Mouse (Mus musculus) gastrocnemius, postnatal 10 days (tissue): ENCODE data around the gene Nav2. TPM values are rescaled to one million over a fixed set of nuclear protein-coding genes. Genes with fewer than 3 reads are reported as not detected.
A peak's percentile ranks its signal among the peaks of the same experiment; 100 is the strongest.

ENCODE experiments used
- DNase-seq: peaks from one replicate; pipeline ENCODE4 v3.0.0; 2021; ENCODE audit warnings: mixed read lengths
- total RNA-seq, 2 experiments: library from RNA; stranded (reverse); gene quantifications; 2 replicates each; pipeline ENCODE4 v1.2.3; 2021

Nav2 gene
- total RNA-seq, 2 experiments from 2014 or later, result 55.8 to 80.1 TPM

GRCm38 (mm10) chr7:49569646-49570045, 661.1 kb downstream of the Nav2 start:
- no peak for DNase-seq

- DNase-seq, result no peak
Observed at GRCm38 (mm10) chr7:49571606-49572005, 663.1 kb downstream of the Nav2 start.

GRCm38 (mm10) chr7:49575226-49575625, 666.7 kb downstream of the Nav2 start:
- no peak for DNase-seq

GRCm38 (mm10) chr7:49577096-49577495, 668.6 kb downstream of the Nav2 start:
- no peak for DNase-seq

GRCm38 (mm10) chr7:49581951-49582350, 673.4 kb downstream of the Nav2 start:
- no peak for DNase-seq

GRCm38 (mm10) chr7:49582551-49582950, 674.0 kb downstream of the Nav2 start:
- no peak for DNase-seq

GRCm38 (mm10) chr7:49583176-49583575, 674.7 kb downstream of the Nav2 start:
- no peak for DNase-seq

- no peak for DNase-seq
Observed at GRCm38 (mm10) chr7:49586530-49587120, 678.1 kb downstream of the Nav2 start.

- DNase-seq, result no peak
Observed at GRCm38 (mm10) chr7:49589635-49590034, 681.1 kb downstream of the Nav2 start.

GRCm38 (mm10) chr7:49597776-49598175, 689.3 kb downstream of the Nav2 start:
- DNase-seq, result no peak

- DNase-seq, result no peak
Observed at GRCm38 (mm10) chr7:49598225-49598624, 689.7 kb downstream of the Nav2 start.

GRCm38 (mm10) chr7:49599950-49600349, 691.4 kb downstream of the Nav2 start:
- no peak for DNase-seq

GRCm38 (mm10) chr7:49601191-49601975, 692.9 kb downstream of the Nav2 start:
- DNase-seq, result peak; percentile 72

GRCm38 (mm10) chr7:49604244-49604643, 695.7 kb downstream of the Nav2 start:
- DNase-seq, result no peak

- no peak for DNase-seq
Observed at GRCm38 (mm10) chr7:49604965-49605795, 696.7 kb downstream of the Nav2 start.

GRCm38 (mm10) chr7:49616258-49616735, 707.8 kb downstream of the Nav2 start:
- peak; percentile 71 for DNase-seq

- DNase-seq, result no peak
Observed at GRCm38 (mm10) chr7:49617087-49617486, 708.6 kb downstream of the Nav2 start.

- no peak for DNase-seq
Observed at GRCm38 (mm10) chr7:49620160-49620559, 711.6 kb downstream of the Nav2 start.

- DNase-seq, result no peak
Observed at GRCm38 (mm10) chr7:49631885-49632284, 723.4 kb downstream of the Nav2 start.

- DNase-seq, result no peak
Observed at GRCm38 (mm10) chr7:49632391-49632790, 723.9 kb downstream of the Nav2 start.

GRCm38 (mm10) chr7:49633375-49633956, 725.0 kb downstream of the Nav2 start:
- DNase-seq, result peak; percentile 8

GRCm38 (mm10) chr7:49634291-49635073, 726.0 kb downstream of the Nav2 start:
- DNase-seq, result no peak
